Mouse (Mus musculus) small intestine, adult 2 months (tissue): ENCODE measurements around the gene Tcp1. TPM values are rescaled to one million over a fixed set of nuclear protein-coding genes. Genes with fewer than 3 reads are reported as not detected.
A peak's percentile ranks its signal among the peaks of the same experiment; 100 is the strongest.
"Not testable (repeated sequence)": the region's sequence is repeated elsewhere in the genome, so short reads cannot be mapped to it uniquely, and the experiment has no call there.

Source experiments
- H3K27ac ChIP-seq: fragments of 200-500 bp; 2 replicates; pipeline ENCODE4 v1.5.1; 2012; ENCODE audit warnings: low read depth, low read length, control low read depth, inconsistent platforms; ENCODE audit not compliant: insufficient read depth
- H3K27me3 ChIP-seq: fragments of 200-500 bp; 2 replicates; pipeline ENCODE4 v1.6.1; 2012; ENCODE audit warnings: mild to moderate bottlenecking, moderate library complexity, low read length, inconsistent platforms; ENCODE audit not compliant: control insufficient read depth, insufficient read depth
- H3K36me3 ChIP-seq: fragments of 200-500 bp; 2 replicates; pipeline ENCODE4 v1.6.1; 2012; ENCODE audit warnings: mild to moderate bottlenecking, low read length, control low read depth, inconsistent platforms; ENCODE audit not compliant: control insufficient read depth, insufficient read depth
- H3K4me1 ChIP-seq: fragments of 200-500 bp; 2 replicates; pipeline ENCODE4 v1.6.1; 2012; ENCODE audit warnings: low read length, inconsistent platforms, mixed read lengths; ENCODE audit not compliant: control insufficient read depth, insufficient read depth, insufficient read length
- H3K4me3 ChIP-seq: fragments of 200-500 bp; 2 replicates; pipeline ENCODE4 v1.5.1; 2012; ENCODE audit warnings: low read depth, mild to moderate bottlenecking, control low read depth, inconsistent platforms, low read length, moderate library complexity
- CTCF ChIP-seq: fragments of 200-500 bp; IDR thresholded peaks from 2 replicates; pipeline ENCODE4 v1.5.1; 2012; ENCODE audit warnings: low read depth, mild to moderate bottlenecking, control low read depth, inconsistent platforms, low read length, moderate library complexity, mixed read lengths; ENCODE audit not compliant: insufficient replicate concordance, insufficient read length; ENCODE audit errors: extremely low read depth
- POLR2A ChIP-seq: fragments of 200-500 bp; IDR thresholded peaks from 2 replicates; pipeline ENCODE4 v1.6.1; 2012; ENCODE audit warnings: low read depth, mild to moderate bottlenecking, control low read depth, inconsistent platforms, low read length, moderate library complexity
- WGBS: fragments of 180-500 bp; shearing (Covaris S2); methylation state at CpG from one replicate; pipeline ENCODE4 v1.1.7; 2018; 5-methylcytosine and 5-hydroxymethylcytosine counted together
- polyA plus RNA-seq: library from polyadenylated mRNA; depleted of rRNA; stranded (reverse); fragments of >200 nt; gene quantifications from 2 replicates; pipeline ENCODE4 v1.2.3, GENCODE M21; 2012

The Tcp1 gene
- polyA plus RNA-seq, 1 experiment: 19.5 TPM

DNA sequence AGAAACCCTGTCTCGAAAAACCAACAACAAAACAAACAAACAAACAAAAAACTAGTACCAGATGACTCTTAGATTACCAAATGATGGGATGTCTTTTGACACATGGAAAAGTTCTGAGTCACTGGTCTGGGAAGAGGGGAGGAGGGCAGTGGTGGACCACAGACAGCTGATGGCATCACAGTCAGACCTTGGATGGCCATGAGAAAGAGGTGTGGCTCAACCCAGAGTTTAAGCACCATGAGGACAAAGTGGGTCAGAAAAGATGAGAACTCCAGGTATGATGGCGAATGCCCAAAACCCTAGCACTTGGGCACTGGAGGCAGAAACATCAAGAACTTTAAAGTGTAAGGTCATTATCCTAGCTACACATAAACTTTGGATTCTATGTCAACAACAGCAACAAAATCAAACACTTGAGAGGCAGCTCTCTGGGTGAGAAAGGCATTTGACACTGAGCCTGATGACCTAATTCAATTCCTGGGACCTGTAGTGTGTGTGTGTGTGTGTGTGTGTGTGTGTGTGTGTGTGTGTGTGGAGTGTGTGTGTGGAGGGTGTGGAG is 22.0 kb downstream of the Tcp1 start:
- TF ChIP-seq CTCF (no peak), POLR2A (no peak)
- no peaks in the 10 kb centered on the region for H3K27me3 ChIP-seq

DNA sequence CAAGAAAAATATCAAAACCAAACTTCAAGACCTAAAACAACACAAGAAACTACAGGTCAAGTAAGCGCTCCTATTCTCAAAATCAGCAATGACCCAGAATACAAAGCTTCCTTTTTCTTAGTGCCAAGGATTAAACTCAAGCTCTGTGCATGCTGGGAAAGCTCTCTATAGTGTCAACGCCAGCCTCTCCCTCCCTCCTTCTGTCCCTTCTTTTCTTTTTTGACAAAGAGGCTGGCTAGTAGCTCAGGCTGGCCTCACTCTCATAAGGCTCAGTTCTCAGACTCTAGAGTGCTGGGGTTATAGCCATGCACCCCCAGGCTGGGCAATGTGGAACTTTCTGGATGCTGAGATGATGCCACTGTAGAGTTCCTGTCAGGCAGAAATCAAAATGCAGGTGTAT is 22.6 kb downstream of the Tcp1 start:
- Histone ChIP-seq H3K27me3 (no peaks in the 10 kb centered on the region), H3K27ac (no peak overlapping the region), H3K4me1 (peaks cover 4% of the 10 kb centered on the region; the same call in 1 of the 2 replicates), H3K4me3 (no peak overlapping the region), H3K36me3 (peaks cover 1% of the 10 kb centered on the region)
- TF ChIP-seq POLR2A: no peak
- TF ChIP-seq CTCF: no peak
- 69% methylated on average over 2 of the region's 2 CpGs for WGBS

More for the DNA sequence above, 22.0 kb downstream of the Tcp1 start:
- 76% methylated on average over 2 of the region's 2 CpGs for WGBS
- Histone ChIP-seq H3K27ac (no peak overlapping the region), H3K4me3 (no peak overlapping the region), H3K4me1 (peaks cover 4% of the 10 kb centered on the region; the same call in 1 of the 2 replicates), H3K36me3 (no peaks in the 10 kb centered on the region)

DNA sequence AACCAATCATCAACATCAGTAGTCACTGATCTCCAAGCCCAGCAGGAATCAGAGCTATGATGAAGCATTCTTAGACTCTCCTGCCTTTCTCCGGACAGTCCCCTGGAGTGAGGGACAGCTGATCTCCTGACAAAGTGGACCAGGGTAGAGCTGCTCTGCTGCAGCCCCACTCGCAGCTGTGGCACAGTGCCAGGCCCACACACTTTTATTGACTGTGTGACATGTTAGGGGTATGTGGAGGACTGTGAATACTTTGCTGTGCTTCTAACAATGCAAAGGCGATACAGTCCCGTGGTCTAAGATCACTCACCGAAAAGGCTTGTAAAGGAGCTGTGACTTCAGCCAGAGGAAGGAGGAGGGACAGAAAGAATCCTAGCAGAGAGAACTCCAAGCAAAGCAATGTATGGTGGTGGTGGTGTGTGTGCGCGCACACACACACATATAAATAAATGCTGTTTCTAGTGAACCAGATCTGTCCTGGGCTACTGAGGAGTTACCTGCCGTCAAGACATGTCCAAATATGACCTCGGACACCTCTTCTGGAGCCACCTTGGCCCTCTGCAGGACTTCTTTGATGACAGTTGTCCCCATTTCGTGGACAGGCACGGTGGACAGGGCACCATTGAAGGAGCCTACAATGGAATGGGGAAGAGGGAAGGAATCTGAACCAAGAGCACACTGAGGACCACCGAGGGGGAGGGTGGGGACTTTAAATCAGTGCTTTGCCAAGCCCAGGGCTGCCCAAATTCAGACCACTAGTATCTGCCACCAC is 24.1 kb downstream of the Tcp1 start:
- not testable (repeated sequence) for H3K27ac ChIP-seq, H3K27me3 ChIP-seq, H3K36me3 ChIP-seq, H3K4me1 ChIP-seq
- 37% methylated on average over 4 of the region's 12 CpGs for WGBS
- H3K4me3 ChIP-seq: peak overlapping the region; percentile 62

DNA sequence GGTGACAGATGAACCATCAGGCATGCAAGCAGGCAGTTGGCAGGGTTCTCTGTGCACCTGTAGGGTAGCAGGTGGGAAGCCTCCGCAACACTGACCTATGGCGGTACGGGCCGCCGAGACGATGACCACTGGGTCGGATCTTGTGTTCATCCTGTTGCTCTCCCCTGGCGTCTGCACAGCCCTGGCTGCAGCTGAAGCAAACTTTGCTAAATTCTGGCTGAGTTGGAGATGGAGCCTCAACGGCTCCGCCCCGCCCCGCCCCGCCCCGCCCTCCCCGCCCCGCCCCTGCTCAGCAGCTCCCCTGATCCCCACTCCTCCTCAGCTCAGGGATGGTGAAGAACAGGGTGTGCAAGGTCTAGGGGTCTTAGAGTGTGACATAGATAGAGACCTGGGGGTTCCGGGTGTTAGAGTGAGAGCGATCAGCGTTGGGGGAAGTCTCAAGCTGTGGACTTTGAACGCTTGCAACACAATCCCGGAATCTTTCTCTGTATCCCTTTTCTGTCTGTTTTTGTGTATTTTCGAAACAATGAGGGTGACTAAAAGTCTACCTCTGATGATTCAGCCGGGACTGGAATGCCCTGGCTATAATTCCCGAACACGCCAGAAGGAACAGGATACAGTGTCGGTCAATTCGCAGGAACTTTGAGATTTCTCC is 24.8 kb downstream of the Tcp1 start, which contains the start of gene Acat3:
TSS of gene Acat3 (minus strand) at position 450 of the 655 bp plus-strand sequence.
- TF ChIP-seq CTCF: no peak
- no peak for TF ChIP-seq POLR2A
- 3% methylated on average over 27 of the region's 27 CpGs for WGBS
- Histone ChIP-seq H3K27me3 (no peaks in the 10 kb centered on the region), H3K4me1 (peaks cover 4% of the 10 kb centered on the region; the same call in 1 of the 2 replicates), H3K4me3 (peak within 1 kb of the TSS; percentile 62), H3K36me3 (peaks cover 9% of the 10 kb centered on the region), H3K27ac (no peak within 1 kb of the TSS)

DNA sequence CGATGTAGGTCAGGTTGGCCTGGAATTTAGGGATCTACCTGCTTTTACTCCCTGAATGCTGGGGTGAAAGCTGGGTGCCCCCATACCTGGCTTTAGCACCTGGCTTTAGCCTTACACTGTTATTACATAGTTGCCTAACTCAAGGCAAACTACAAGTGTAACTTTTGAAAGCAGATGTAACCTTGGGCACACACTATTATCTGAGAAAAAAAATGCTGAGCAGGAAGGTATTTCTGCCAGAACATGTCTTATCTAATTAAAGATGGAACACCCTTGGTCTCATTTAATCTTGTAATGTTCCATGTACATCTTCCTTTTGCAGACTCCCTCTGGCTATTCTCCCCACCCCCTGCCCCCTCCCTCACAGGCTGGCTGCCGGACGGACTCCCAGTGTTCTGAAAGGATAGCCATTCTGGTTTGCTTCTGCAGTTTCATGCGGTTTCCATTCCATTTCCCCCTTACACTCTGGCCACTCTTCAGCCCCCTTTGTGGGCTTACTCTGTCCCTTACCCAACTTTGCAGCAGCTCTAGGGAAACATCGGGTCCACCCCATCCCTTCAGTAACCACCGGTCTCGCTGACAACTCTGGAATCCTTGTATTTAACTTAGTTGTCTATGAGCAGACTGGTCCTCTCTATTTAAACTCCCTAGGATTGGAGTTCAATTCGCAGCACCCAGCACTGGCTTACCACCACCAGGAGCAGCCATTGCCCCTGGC is 26.2 kb downstream of the Tcp1 start:
- no peak overlapping the region for H3K27ac ChIP-seq
- 86% methylated on average over 8 of the region's 8 CpGs for WGBS

DNA sequence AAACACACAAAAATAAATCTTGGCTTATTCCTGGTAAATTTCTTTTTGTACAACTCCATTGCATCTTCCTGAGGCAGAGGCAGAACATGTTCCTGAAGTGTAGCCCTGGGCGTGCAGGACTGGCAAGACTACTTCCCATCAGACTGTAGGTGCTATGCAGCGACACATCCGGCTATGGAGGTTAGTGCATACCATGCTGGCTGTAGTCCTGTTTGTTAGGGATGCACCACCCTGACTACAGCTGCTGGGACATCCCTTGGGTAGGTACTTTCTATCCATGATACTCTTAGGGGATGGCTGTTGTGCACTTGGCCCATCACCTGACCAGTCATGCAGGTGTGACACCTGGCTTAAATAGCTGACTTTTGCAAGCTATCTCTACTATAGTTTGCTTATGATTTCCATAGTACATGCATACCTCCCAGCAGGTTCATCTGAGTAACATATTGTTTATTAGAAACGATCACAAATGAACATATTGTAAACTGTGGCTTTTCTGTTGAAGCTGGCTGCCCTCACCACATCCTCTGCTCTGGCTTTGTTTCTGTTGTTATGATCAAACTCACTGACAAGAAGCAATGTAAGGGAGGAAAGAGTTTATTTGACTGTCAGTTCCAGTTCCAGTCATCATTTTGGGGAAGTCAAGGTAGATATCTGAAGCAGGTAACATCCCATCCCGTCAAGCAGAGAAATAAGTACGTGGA is 27.1 kb downstream of the Tcp1 start:
- H3K36me3 ChIP-seq: peaks cover 19% of the 10 kb centered on the region
- H3K4me3 ChIP-seq: no peak overlapping the region
- 0 out of 2 replicates have a peak overlapping the region, but pooled peaks have one; percentile 3 for H3K27ac ChIP-seq
- peaks cover 4% of the 10 kb centered on the region; the same call in 1 of the 2 replicates for H3K4me1 ChIP-seq
- H3K27me3 ChIP-seq: no peaks in the 10 kb centered on the region
- 89% methylated on average over 6 of the region's 6 CpGs for WGBS
- TF ChIP-seq CTCF (no peak), POLR2A (no peak)

More for the DNA sequence above, 26.2 kb downstream of the Tcp1 start:
- Histone ChIP-seq H3K36me3 (peaks cover 17% of the 10 kb centered on the region), H3K4me3 (no peak overlapping the region), H3K4me1 (peaks cover 4% of the 10 kb centered on the region; the same call in 1 of the 2 replicates), H3K27me3 (no peaks in the 10 kb centered on the region)
- TF ChIP-seq POLR2A (no peak), CTCF (no peak)
